Mouse (Mus musculus): ENCODE results near the gene Egfl8. TPM values are rescaled to one million over a fixed set of nuclear protein-coding genes. Genes with fewer than 3 reads are reported as not detected.

Gene Egfl8
- polyA plus RNA-seq (2015; fragmentation: Nextera tagmentation; extraction: Ambion mirVana): 6.6 and 7.3 TPM in 2 replicates

GRCm38 (mm10) chr17:34615871-34616270 lies at the start of gene Egfl8:
Gene Egfl8 (minus strand): TSS chr17:34615971.
- Histone ChIP-seq H3K4me3 (no peak within 1 kb of the TSS), H3K4me2 (replicated peaks) (no peak within 1 kb of the TSS), H3K4me1 (no peaks in the 10 kb centered on the region), H3K9ac (no peak within 1 kb of the TSS), H3K27me3 (no peaks in the 10 kb centered on the region), H3K36me3 (peaks cover 89% of the 10 kb centered on the region), H3K9me3 (no peaks in the 10 kb centered on the region), H3K27ac (no peak within 1 kb of the TSS; the same call in 1 of the 2 replicates)
- no peak for ATAC-seq (ENCODE audit: low FRiP score, low read depth)
- WGBS: 79% methylated on average over 6 of the region's 6 CpGs

GRCm38 (mm10) chr17:34664472-34664871 lies 48.7 kb upstream of the Egfl8 start:
- peaks cover 10% of the 10 kb centered on the region; the same call in 1 of the 2 replicates for H3K4me1 ChIP-seq
- H3K36me3 ChIP-seq: no peaks in the 10 kb centered on the region
- H3K4me2 ChIP-seq (replicated peaks): no peak overlapping the region
- WGBS: 72% methylated on average over 7 of the region's 7 CpGs
- no peak for ATAC-seq (ENCODE audit: low FRiP score, low read depth)
- no peaks in the 10 kb centered on the region for H3K9me3 ChIP-seq
- no peak overlapping the region for H3K27ac ChIP-seq
- no peak overlapping the region for H3K9ac ChIP-seq
- no peak overlapping the region for H3K4me3 ChIP-seq
- peaks cover 71% of the 10 kb centered on the region for H3K27me3 ChIP-seq

GRCm38 (mm10) chr17:34663558-34663957 lies 47.8 kb upstream of the Egfl8 start:
- peaks cover 74% of the 10 kb centered on the region for H3K27me3 ChIP-seq
- no peak overlapping the region for H3K27ac ChIP-seq
- WGBS: 43% methylated on average over 1 of the region's 1 CpGs

DNA sequence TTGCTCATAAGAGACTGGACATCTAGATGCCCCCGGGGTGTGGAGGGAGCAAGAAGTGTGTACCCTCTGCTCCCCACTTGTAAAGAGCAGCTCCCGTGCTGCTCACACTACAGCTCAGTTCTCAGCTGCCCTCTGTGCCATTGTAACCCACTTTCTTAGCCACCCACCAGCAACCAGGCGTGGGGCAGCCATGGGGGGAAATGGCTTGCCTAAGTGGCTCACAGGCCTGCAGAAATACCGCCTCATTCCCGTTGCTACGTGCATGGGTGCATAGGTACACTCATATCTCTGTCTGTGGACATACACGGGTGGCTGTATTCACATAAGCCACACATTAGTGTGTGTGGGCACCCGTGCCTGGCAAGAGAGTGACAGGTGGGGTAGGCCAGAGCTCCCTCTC lies 47.2 kb upstream of the Egfl8 start:
- Histone ChIP-seq H3K9ac (no peak overlapping the region), H3K4me1 (peaks cover 10% of the 10 kb centered on the region; the same call in 1 of the 2 replicates), H3K27me3 (peaks cover 77% of the 10 kb centered on the region), H3K36me3 (no peaks in the 10 kb centered on the region), H3K4me3 (no peak overlapping the region), H3K9me3 (no peaks in the 10 kb centered on the region), H3K4me2 (replicated peaks) (no peak overlapping the region), H3K27ac (no peak overlapping the region)
- 84% methylated on average over 8 of the region's 8 CpGs for WGBS
- ATAC-seq (ENCODE audit: low FRiP score, low read depth): no peak

More at GRCm38 (mm10) chr17:34663558-34663957, 47.8 kb upstream of the Egfl8 start:
- ATAC-seq (ENCODE audit: low FRiP score, low read depth): no peak
- Histone ChIP-seq H3K4me3 (no peak overlapping the region), H3K36me3 (no peaks in the 10 kb centered on the region), H3K4me1 (peaks cover 10% of the 10 kb centered on the region; the same call in 1 of the 2 replicates), H3K9ac (no peak overlapping the region), H3K9me3 (no peaks in the 10 kb centered on the region), H3K4me2 (replicated peaks) (no peak overlapping the region)

DNA sequence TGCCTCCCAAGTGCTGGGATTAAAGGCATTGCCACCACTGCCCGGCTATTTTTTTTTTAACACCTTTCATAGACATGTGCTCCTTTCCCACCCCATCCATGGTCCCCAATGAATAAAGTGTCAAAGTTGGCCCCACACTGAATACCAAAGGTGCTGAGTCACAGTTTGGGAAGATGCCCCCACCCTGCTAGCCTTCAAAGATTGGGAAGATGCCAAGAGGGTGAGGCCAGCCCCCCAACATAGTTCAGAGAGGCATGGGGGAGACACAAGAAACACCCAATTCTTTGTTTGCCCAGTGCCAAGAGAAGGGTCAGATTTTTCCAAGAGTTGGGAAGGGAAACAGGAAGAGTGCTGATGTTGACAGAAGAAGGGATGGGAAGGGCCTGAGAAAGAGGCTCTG lies 46.7 kb upstream of the Egfl8 start:
- no peak overlapping the region for H3K27ac ChIP-seq
- peaks cover 10% of the 10 kb centered on the region; the same call in 1 of the 2 replicates for H3K4me1 ChIP-seq
- H3K9ac ChIP-seq: no peak overlapping the region
- H3K27me3 ChIP-seq: peaks cover 77% of the 10 kb centered on the region
- WGBS: 89% methylated on average over 1 of the region's 1 CpGs
- ATAC-seq (ENCODE audit: low FRiP score, low read depth): no peak
- H3K4me2 ChIP-seq (replicated peaks): no peak overlapping the region
- no peak overlapping the region for H3K4me3 ChIP-seq
- H3K36me3 ChIP-seq: no peaks in the 10 kb centered on the region
- H3K9me3 ChIP-seq: no peaks in the 10 kb centered on the region

GRCm38 (mm10) chr17:34661121-34661591 lies 45.4 kb upstream of the Egfl8 start:
- H3K4me2 ChIP-seq (replicated peaks): peak overlapping the region; percentile 51
- H3K27me3 ChIP-seq: peaks cover 74% of the 10 kb centered on the region
- peaks cover 14% of the 10 kb centered on the region; the same call in 1 of the 2 replicates for H3K4me1 ChIP-seq
- 4% methylated on average over 19 of the region's 19 CpGs for WGBS
- ATAC-seq (ENCODE audit: low FRiP score, low read depth): no peak
- H3K9me3 ChIP-seq: no peaks in the 10 kb centered on the region
- H3K27ac ChIP-seq: no peak overlapping the region
- no peak overlapping the region for H3K9ac ChIP-seq
- H3K36me3 ChIP-seq: no peaks in the 10 kb centered on the region
- peak overlapping the region; percentile 16 for H3K4me3 ChIP-seq

- peaks cover 66% of the 10 kb centered on the region for H3K27me3 ChIP-seq
- no peak overlapping the region for H3K4me3 ChIP-seq
- WGBS: 30% methylated on average over 10 of the region's 11 CpGs
- no peak for ATAC-seq (ENCODE audit: low FRiP score, low read depth)
- H3K4me1 ChIP-seq: peaks cover 21% of the 10 kb centered on the region; the same call in 1 of the 2 replicates
- 0 out of 2 replicates have a peak overlapping the region, but pooled peaks have one; percentile 51 for H3K4me2 ChIP-seq (replicated peaks)
- no peak overlapping the region for H3K27ac ChIP-seq
- H3K9ac ChIP-seq: no peak overlapping the region
- H3K9me3 ChIP-seq: no peaks in the 10 kb centered on the region
- H3K36me3 ChIP-seq: 0 out of 2 replicates have a peak, but pooled peaks cover 2% of the 10 kb centered on the region
Measured at GRCm38 (mm10) chr17:34660259-34660820, 44.6 kb upstream of the Egfl8 start.

DNA sequence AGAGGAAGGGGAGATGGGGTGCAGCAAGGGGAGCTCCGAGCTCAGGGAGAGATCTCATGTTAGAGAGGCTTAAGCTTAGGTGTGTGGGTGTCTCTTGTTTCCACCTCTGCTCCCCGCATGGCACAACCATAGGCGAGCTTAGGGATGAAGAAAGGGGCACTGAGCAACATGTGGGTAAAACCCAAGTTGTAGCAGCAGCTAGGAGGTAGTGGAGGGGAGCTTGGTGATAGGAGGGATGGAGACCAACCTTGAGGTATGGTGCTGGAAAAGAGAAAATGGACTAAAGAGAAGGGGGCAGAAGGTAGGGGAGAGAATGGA lies 44.1 kb upstream of the Egfl8 start:
- no peak for ATAC-seq (ENCODE audit: low FRiP score, low read depth)
- H3K9ac ChIP-seq: no peak overlapping the region
- H3K27ac ChIP-seq: no peak overlapping the region
- H3K27me3 ChIP-seq: peaks cover 62% of the 10 kb centered on the region
- H3K4me3 ChIP-seq: no peak overlapping the region
- 60% methylated on average over 3 of the region's 3 CpGs for WGBS
- no peaks in the 10 kb centered on the region for H3K9me3 ChIP-seq
- peaks cover 24% of the 10 kb centered on the region; the same call in 1 of the 2 replicates for H3K4me1 ChIP-seq
- H3K36me3 ChIP-seq: 0 out of 2 replicates have a peak, but pooled peaks cover 7% of the 10 kb centered on the region
- no peak overlapping the region for H3K4me2 ChIP-seq (replicated peaks)

DNA sequence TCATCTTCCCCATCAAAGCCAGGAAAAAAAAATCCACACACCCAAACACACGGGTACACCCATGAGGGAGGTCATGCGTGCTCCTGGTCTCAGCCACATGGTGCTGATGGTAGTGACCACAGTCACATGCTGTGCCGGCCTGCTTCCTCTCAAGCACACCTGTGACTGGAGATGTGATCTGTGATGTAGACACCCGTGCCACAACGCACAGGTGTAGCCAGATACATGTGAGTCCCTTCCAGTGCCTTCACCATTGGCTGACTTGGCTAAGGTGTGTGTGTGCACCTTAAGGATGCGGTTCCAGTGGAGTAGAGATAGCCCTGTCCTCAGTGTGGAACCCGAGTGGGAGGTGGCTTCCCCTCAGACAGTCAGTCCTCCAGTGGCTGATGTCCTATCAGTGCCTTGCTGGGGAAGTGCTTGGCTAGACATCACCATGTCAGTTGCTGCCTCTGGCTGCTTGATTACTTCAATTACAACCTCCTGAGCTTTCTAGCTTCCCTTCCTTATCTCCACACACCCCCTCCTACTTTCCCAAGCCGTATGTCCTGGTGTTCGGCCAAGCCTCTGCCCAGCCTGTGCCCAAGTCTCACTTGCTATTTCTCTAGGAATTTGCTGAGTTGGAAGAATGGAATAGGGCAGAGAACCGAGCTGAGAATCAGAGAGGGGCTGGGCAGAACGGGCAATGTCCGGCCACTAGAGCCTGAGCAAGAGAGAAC lies 43.6 kb upstream of the Egfl8 start:
- Histone ChIP-seq H3K27me3 (peaks cover 57% of the 10 kb centered on the region), H3K27ac (no peak overlapping the region), H3K4me3 (no peak overlapping the region), H3K4me1 (peaks cover 24% of the 10 kb centered on the region; the same call in 1 of the 2 replicates), H3K36me3 (peaks cover 12% of the 10 kb centered on the region), H3K9me3 (no peaks in the 10 kb centered on the region), H3K4me2 (replicated peaks) (no peak overlapping the region), H3K9ac (no peak overlapping the region)
- no peak for ATAC-seq (ENCODE audit: low FRiP score, low read depth)
- 62% methylated on average over 12 of the region's 12 CpGs for WGBS

DNA sequence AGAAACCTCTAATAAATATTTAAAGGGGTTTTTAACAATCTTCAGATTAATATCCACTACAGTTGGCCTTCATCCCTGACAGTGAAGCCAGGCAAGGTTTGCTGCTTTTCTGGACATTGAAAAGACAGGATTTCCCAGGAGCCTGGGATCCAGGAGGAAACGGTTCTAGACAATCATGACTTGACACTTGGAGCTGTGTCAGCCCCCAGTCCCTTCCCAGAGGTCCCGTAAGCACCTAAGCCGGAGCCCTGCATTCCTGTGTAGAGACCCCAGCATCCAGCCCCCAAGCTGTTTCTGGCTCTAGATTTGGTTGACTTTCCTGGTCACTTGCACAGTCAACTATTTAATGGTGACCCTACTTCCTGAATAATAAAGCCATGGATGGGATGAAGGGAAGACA lies 42.8 kb upstream of the Egfl8 start:
- H3K27me3 ChIP-seq: peaks cover 54% of the 10 kb centered on the region
- no peak overlapping the region for H3K9ac ChIP-seq
- no peak overlapping the region for H3K27ac ChIP-seq
- 81% methylated on average over 3 of the region's 3 CpGs for WGBS
- H3K4me3 ChIP-seq: no peak overlapping the region
- peaks cover 24% of the 10 kb centered on the region; the same call in 1 of the 2 replicates for H3K4me1 ChIP-seq
- H3K4me2 ChIP-seq (replicated peaks): no peak overlapping the region
- peaks cover 18% of the 10 kb centered on the region for H3K36me3 ChIP-seq
- no peak for ATAC-seq (ENCODE audit: low FRiP score, low read depth)
- H3K9me3 ChIP-seq: no peaks in the 10 kb centered on the region

DNA sequence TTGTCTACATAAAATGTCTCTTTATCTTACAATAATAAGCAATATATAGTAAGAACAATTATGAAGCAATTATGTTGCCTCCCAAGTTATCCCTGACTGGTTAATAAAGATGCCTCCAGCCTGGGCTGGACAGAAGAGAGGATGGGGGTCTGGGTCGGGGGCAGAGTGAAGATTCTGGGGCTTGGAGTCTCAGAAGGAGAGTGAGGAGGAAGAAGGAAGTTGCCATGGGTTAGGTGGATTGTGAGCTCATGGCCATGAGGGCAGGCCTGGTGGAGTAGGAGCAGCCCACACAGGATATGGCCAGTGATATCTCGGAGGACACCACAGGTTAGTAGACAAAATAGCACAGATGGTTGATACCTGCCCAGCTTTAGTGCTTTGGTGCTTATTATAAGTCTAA lies 42.4 kb upstream of the Egfl8 start:
- WGBS: 70% methylated on average over 2 of the region's 2 CpGs

DNA sequence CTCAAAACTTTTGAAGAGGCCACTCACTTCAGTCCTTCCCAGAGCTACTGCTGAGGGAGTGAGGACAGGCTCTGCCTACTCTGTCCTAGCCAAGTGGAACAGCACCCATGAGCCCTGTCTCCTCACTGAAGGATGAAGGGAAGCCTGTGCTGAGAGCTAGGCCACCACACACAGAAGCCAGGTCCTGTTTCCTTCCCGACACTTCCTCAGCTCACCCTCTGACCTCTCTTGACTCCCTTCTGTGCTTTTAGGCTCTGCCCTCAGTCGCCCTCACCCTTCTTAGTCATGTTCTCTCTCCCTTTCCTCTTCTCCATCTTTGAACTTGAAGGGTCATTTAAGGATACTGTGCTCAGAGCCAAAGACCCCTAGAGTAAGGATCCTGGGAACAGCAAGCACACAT lies 41.5 kb upstream of the Egfl8 start:
- H3K36me3 ChIP-seq: peaks cover 31% of the 10 kb centered on the region
- H3K4me2 ChIP-seq (replicated peaks): no peak overlapping the region
- peaks cover 43% of the 10 kb centered on the region for H3K27me3 ChIP-seq
- ATAC-seq (ENCODE audit: low FRiP score, low read depth): no peak
- H3K9me3 ChIP-seq: no peaks in the 10 kb centered on the region
- H3K9ac ChIP-seq: no peak overlapping the region
- WGBS: 20% methylated on average over 2 of the region's 2 CpGs
- H3K4me1 ChIP-seq: peaks cover 24% of the 10 kb centered on the region; the same call in 1 of the 2 replicates
- no peak overlapping the region for H3K27ac ChIP-seq
- no peak overlapping the region for H3K4me3 ChIP-seq

More for the DNA sequence above, 42.4 kb upstream of the Egfl8 start:
- no peak overlapping the region for H3K9ac ChIP-seq
- H3K36me3 ChIP-seq: peaks cover 23% of the 10 kb centered on the region
- no peaks in the 10 kb centered on the region for H3K9me3 ChIP-seq
- H3K4me3 ChIP-seq: no peak overlapping the region
- ATAC-seq (ENCODE audit: low FRiP score, low read depth): no peak
- H3K27me3 ChIP-seq: peaks cover 49% of the 10 kb centered on the region
- no peak overlapping the region for H3K27ac ChIP-seq
- H3K4me2 ChIP-seq (replicated peaks): no peak overlapping the region
- H3K4me1 ChIP-seq: peaks cover 24% of the 10 kb centered on the region; the same call in 1 of the 2 replicates

All from limb, embryonic 13.5 days (tissue).